Mouse (Mus musculus) lung, embryonic 14.5 days (tissue): Measurements from ENCODE around the gene Lypd8. TPM values are rescaled to one million over a fixed set of nuclear protein-coding genes. Genes with fewer than 3 reads are reported as not detected.

ENCODE experiments used
- ATAC-seq: fragments of 200-750 bp; cut with Nextera tagmentation; 2 replicates; pipeline ENCODE4 v1.8.0; 2017; ENCODE audit warnings: mild to moderate bottlenecking, moderate TSS enrichment, moderate library complexity; ENCODE audit not compliant: insufficient read depth
- DNase-seq: peaks from one replicate; pipeline ENCODE4 v3.0.0-alpha.2; 2015
- H3K27ac ChIP-seq: fragments of 300-500 bp; sonication (generic); 2 replicates; pipeline ENCODE4 v1.5.1; 2014; ENCODE audit warnings: low read depth, mild to moderate bottlenecking, moderate library complexity
- H3K27me3 ChIP-seq: fragments of 300-500 bp; sonication (generic); 2 replicates; pipeline ENCODE4 v1.6.1; 2014; ENCODE audit warnings: low read length, control low read depth; ENCODE audit not compliant: insufficient read depth
- H3K36me3 ChIP-seq: fragments of 300-500 bp; sonication (generic); 2 replicates; pipeline ENCODE4 v1.6.1; 2014; ENCODE audit warnings: control low read depth; ENCODE audit not compliant: insufficient read depth
- H3K4me1 ChIP-seq: fragments of 300-500 bp; sonication (generic); 2 replicates; pipeline ENCODE4 v1.6.1; 2014; ENCODE audit warnings: antibody characterized with exemption, control low read depth; ENCODE audit not compliant: insufficient read depth
- H3K4me2 ChIP-seq: fragments of 300-500 bp; sonication (generic); 2 replicates; pipeline ENCODE4 v1.6.1; 2014; ENCODE audit warnings: mild to moderate bottlenecking
- H3K4me3 ChIP-seq: fragments of 300-500 bp; sonication (generic); 2 replicates; pipeline ENCODE4 v1.5.1; 2014; ENCODE audit warnings: low read depth, low read length
- H3K9ac ChIP-seq: fragments of 300-500 bp; sonication (generic); 2 replicates; pipeline ENCODE4 v1.6.1; 2014
- H3K9me3 ChIP-seq: fragments of 300-500 bp; sonication (generic); 2 replicates; pipeline ENCODE4 v1.6.1; 2016; ENCODE audit warnings: low read depth, low read length, control low read depth
- CTCF ChIP-seq: IDR thresholded peaks from 2 replicates; pipeline ENCODE4 v1.5.1; 2016; ENCODE audit warnings: antibody characterized with exemption, low read depth
- WGBS: fragments of 180-500 bp; shearing (Covaris S2); extraction: QIAGEN DNeasy Blood & Tissue Kit; methylation state at CpG from one replicate; pipeline ENCODE4 v1.1.7; 2014; 5-methylcytosine and 5-hydroxymethylcytosine counted together
- polyA plus RNA-seq: library from polyadenylated mRNA; unstranded; fragments of >200 nt; fragmentation: Nextera tagmentation; extraction: Ambion mirVana; gene quantifications from 2 replicates; pipeline ENCODE4 v1.2.1, GENCODE M21; 2014

Gene Lypd8
- polyA plus RNA-seq, 1 experiment from 2014 or later = not detected

GRCm38 (mm10) chr11:58350628-58351027 lies 28.2 kb upstream of the Lypd8 start:
- H3K9me3 ChIP-seq = no peaks in the 10 kb centered on the region
- no peak overlapping the region for H3K4me2 ChIP-seq
- 72% methylated on average over 4 of the region's 4 CpGs for WGBS
- H3K4me1 ChIP-seq = no peaks in the 10 kb centered on the region
- H3K9ac ChIP-seq = no peak overlapping the region
- TF ChIP-seq CTCF = peak; percentile 15; the same call in 1 of the 2 replicates
- no peaks in the 10 kb centered on the region for H3K27me3 ChIP-seq
- DNase-seq = no peak
- no peak overlapping the region for H3K4me3 ChIP-seq
- H3K27ac ChIP-seq = no peak overlapping the region
- ATAC-seq = no peak
- H3K36me3 ChIP-seq = peaks cover 22% of the 10 kb centered on the region

DNA sequence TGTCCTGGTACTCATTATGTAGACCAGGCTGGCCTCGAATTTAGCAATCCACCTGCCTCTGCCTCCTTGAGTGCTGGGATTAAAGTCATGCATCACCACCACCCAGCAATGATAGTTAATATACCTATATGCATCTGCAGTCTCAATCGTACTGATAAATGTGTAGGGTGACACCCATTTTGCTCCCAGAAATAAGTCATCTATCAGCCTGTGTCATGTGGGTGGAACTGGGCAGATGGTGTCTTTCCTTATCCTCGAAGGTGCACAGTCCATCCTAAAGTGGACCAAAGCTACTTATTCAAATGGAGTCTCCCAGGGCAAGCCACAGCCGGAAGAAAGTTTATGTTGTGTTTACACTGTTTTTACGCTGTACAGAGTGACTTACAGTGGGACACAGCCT lies 27.7 kb upstream of the Lypd8 start:
- H3K4me2 ChIP-seq = no peak overlapping the region
- TF ChIP-seq CTCF = no peak
- H3K4me3 ChIP-seq = no peak overlapping the region
- DNase-seq (no peak), ATAC-seq (no peak)
- WGBS = 69% methylated on average over 5 of the region's 5 CpGs
- no peaks in the 10 kb centered on the region for H3K27me3 ChIP-seq
- no peak overlapping the region for H3K27ac ChIP-seq
- no peaks in the 10 kb centered on the region for H3K9me3 ChIP-seq
- no peak overlapping the region for H3K9ac ChIP-seq
- H3K4me1 ChIP-seq = no peaks in the 10 kb centered on the region
- peaks cover 17% of the 10 kb centered on the region for H3K36me3 ChIP-seq

DNA sequence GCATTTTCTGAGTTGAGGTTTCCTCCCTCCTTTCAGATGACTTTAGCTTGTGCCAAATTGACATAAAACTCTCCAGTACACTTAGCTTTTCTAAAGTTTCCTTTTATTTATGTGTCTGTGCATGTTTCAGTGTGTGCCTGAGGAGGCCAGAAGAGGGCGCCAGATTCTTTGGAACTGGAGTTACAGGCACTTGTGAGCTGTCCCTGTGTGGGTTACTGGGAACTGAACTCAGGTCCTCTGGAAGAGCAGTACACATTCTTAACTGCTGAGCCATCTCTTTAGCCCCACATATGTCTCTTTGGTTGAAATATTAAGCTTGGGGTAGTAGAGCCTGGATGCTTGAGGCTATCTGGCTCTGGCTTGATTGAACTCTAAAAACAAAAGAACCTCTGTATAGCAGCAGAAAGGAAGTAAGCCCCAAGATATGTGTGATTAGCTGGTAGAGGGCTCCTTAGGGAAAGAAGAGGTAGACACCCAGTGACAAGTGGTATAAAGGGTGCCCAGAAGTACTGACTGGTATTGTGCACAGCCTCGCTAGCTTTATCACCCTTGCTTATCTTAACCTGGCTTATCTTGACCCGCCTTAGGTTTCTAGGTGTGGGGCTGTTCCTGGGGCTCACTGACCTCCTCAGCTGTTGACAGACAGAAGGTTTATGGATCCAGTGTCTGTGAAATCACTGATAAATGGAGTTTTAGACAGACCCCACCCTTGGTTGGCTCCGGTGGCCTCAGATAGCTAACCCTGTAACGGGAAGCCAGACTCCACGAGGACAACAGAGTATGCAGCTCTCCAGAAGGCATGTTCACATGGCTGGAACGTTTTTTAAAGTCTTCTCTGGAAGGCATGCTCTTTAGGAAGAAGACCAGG lies 25.9 kb upstream of the Lypd8 start:
- no peak overlapping the region for H3K9ac ChIP-seq
- ATAC-seq (no peak), DNase-seq (peak; percentile 40)
- H3K27me3 ChIP-seq = no peaks in the 10 kb centered on the region
- TF ChIP-seq CTCF = peak; percentile 31; the same call in 1 of the 2 replicates
- 12% methylated on average over 7 of the region's 7 CpGs for WGBS
- no peak overlapping the region for H3K27ac ChIP-seq
- H3K4me3 ChIP-seq = no peak overlapping the region
- no peaks in the 10 kb centered on the region for H3K9me3 ChIP-seq
- H3K4me1 ChIP-seq = no peaks in the 10 kb centered on the region
- no peak overlapping the region for H3K4me2 ChIP-seq
- no peaks in the 10 kb centered on the region for H3K36me3 ChIP-seq

GRCm38 (mm10) chr11:58353709-58354108 lies 25.1 kb upstream of the Lypd8 start:
- DNase-seq = no peak
- H3K4me1 ChIP-seq = no peaks in the 10 kb centered on the region
- no peaks in the 10 kb centered on the region for H3K27me3 ChIP-seq
- H3K4me2 ChIP-seq = no peak overlapping the region
- ATAC-seq = no peak
- H3K27ac ChIP-seq = no peak overlapping the region
- 40% methylated on average over 3 of the region's 3 CpGs for WGBS
- TF ChIP-seq CTCF = no peak
- H3K4me3 ChIP-seq = no peak overlapping the region
- no peaks in the 10 kb centered on the region for H3K9me3 ChIP-seq
- no peaks in the 10 kb centered on the region for H3K36me3 ChIP-seq
- no peak overlapping the region for H3K9ac ChIP-seq

- no peak overlapping the region for H3K27ac ChIP-seq
- no peak overlapping the region for H3K4me3 ChIP-seq
- H3K27me3 ChIP-seq = no peaks in the 10 kb centered on the region
- H3K4me2 ChIP-seq = no peak overlapping the region
- no peaks in the 10 kb centered on the region for H3K36me3 ChIP-seq
- WGBS = 34% methylated on average over 10 of the region's 10 CpGs
- ATAC-seq (no peak), DNase-seq (no peak)
- no peaks in the 10 kb centered on the region for H3K4me1 ChIP-seq
- no peak for TF ChIP-seq CTCF
- H3K9me3 ChIP-seq = no peaks in the 10 kb centered on the region
- no peak overlapping the region for H3K9ac ChIP-seq
These were observed 24.4 kb upstream of the Lypd8 start for GRCm38 (mm10) chr11:58354476-58354875.

DNA sequence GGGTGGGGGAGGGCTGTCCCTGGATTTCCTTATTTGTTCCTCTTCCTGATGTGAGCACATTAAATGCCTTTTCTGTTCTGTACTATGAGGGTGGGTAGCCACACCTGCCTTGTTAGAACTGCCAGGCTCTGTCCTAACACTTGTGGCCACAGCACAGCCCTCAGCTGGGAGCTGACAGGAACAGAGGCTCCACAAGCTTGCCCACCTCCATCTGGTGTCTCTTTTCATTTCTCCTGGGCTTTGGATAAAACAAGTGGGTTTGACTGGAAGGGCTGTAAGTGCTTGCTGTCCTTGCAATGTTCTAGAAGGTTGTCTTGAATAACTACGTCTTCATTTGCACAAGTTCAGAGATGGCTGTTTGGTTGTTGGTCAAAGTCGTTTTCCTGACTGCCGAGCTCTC lies 23.9 kb upstream of the Lypd8 start:
- Histone ChIP-seq H3K4me2 (no peak overlapping the region), H3K4me3 (no peak overlapping the region), H3K4me1 (no peaks in the 10 kb centered on the region), H3K9ac (no peak overlapping the region), H3K27me3 (no peaks in the 10 kb centered on the region), H3K9me3 (no peaks in the 10 kb centered on the region), H3K36me3 (no peaks in the 10 kb centered on the region), H3K27ac (no peak overlapping the region)
- ATAC-seq = no peak
- 64% methylated on average over 3 of the region's 3 CpGs for WGBS
- no peak for DNase-seq
- no peak for TF ChIP-seq CTCF

GRCm38 (mm10) chr11:58357042-58357441 lies 21.8 kb upstream of the Lypd8 start:
- TF ChIP-seq CTCF = no peak
- no peak for DNase-seq
- no peak for ATAC-seq
- Histone ChIP-seq H3K27ac (no peak overlapping the region), H3K4me2 (no peak overlapping the region), H3K9ac (no peak overlapping the region), H3K27me3 (no peaks in the 10 kb centered on the region), H3K36me3 (no peaks in the 10 kb centered on the region), H3K9me3 (no peaks in the 10 kb centered on the region), H3K4me1 (no peaks in the 10 kb centered on the region), H3K4me3 (no peak overlapping the region)
- WGBS = 88% methylated on average over 3 of the region's 3 CpGs
